Mouse (Mus musculus) left cerebral cortex, postnatal 36 days (tissue): ENCODE results near the gene Kng2. TPM values are rescaled to one million over a fixed set of nuclear protein-coding genes. Genes with fewer than 3 reads are reported as not detected.
A peak's percentile ranks its signal among the peaks of the same experiment; 100 is the strongest.
"Not testable (repeated sequence)": the region's sequence is repeated elsewhere in the genome, so short reads cannot be mapped to it uniquely, and the experiment has no call there.

Source experiments
- DNase-seq, 2 experiments: peaks; one replicate each; pipeline ENCODE4 v3.0.0; 2021 to 2022; ENCODE audit warnings: low spot score in 2 of 2, mixed read lengths in 1 of 2
- intact Hi-C: fragments of 180-260 bp; cut with DNase I; formaldehyde crosslinking; loops from one replicate; pipeline ENCODE4 v1.15.1; 2025
- total RNA-seq, 2 experiments: library from RNA; stranded (reverse); gene quantifications; 2 replicates each; pipeline ENCODE4 v1.2.3; 2021

Kng2 gene
- not detected for total RNA-seq

DNA sequence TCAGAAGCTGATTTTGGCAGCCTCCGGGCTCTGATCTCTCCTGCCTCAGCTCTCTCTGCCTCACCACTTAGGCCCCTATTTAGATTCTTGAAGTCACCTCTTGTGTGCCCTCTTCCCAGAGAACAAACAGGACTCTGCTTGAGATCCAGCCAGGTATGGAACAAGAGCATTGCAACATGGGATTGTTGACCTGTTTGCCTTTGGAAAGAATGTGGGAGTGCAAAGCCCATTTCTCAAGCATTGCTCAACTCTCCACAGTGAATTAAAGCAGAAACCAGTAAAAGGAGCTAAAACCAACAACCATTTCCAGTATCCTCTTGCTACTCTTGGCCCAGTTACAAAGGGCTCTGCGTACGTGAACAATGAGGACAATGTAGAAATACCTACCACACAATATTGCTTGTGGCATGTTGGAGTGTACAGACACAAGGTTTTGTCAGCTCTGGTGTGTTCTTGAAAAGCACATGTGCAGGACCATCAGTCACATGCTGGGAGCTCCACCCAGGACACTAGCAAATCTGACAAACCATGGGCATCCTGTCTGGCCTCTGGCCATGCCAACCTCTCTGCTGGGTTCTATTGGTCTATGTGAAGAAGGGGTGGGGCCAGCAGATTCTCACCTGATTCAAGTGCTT is at the start of gene Kng2:
Gene Kng2, minus strand, starts transcription at position 517 of the 635 bp plus-strand sequence.
- DNase-seq, intact Hi-C loops: not testable (repeated sequence)

DNA sequence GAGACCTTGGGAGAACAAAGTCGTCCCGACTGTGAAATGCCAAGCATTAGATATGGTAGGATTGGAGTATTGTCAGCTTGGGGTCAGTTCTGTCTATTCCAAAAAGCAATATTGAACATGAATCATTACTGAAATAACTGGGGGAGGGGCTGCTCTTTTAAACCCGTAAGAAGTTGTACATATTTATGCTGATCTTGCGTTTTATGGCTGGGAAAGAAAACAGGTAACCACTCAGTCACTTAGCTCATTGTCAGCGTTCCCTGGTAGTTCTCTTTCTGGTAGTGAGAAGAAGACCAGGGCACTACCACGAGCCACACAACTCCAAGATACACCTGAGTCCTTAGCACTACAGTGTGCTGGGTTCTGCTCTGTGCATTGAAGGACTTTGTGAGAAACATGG is 48.2 kb upstream of the Kng2 start:
- intact Hi-C loops, DNase-seq: not testable (repeated sequence)

DNA sequence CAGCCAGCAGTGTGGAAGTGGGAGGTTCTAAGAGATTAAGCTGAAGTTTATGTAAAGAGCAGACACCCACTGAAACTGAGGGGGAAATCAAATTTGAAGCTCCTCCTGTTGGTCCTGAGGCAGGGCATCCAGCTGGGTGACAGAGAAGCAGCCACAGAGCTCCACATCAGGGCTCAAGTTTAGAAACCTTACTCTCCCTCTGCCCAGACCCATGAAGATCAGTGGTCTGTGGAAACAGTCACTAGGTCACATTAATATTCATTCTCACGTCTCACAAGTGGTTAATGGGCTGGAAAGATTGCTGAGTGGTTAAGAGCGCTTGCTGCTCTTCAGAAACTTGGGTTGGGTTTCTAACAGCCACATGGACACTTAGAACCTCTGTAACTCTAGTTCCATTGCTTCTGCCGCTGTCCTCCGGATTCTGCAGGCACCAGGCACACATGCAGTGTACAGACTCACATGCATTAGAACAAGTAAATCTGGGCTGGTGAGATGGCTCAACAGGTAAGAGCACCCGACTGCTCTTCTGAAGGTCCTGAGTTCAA is 31.6 kb upstream of the Kng2 start:
- intact Hi-C loops, DNase-seq: not testable (repeated sequence)

DNA sequence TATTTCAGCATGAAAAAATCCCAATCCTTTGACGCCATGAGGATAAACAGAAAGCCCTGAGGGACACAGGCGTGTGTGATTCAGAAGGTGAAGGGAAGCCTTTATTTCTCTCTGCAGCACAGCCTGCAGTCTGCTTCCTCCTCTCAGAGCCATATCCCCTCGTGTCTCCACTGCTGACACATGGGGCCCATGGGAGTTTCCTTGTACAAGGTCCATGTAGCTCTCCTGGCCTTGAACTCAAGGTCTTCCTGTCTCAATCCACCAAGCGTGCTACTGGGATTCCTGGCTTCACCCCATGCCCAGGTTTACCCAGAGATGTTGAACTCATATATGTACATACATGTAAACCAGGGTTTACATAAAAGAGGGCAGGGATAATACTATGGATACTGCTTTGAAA is 30.3 kb upstream of the Kng2 start:
- not testable (repeated sequence) for DNase-seq
- intact Hi-C loops, result loop anchor here (2.0 kb wide), 1 partner anchor 33 kb away; no protein-coding TSS in a partner anchor

DNA sequence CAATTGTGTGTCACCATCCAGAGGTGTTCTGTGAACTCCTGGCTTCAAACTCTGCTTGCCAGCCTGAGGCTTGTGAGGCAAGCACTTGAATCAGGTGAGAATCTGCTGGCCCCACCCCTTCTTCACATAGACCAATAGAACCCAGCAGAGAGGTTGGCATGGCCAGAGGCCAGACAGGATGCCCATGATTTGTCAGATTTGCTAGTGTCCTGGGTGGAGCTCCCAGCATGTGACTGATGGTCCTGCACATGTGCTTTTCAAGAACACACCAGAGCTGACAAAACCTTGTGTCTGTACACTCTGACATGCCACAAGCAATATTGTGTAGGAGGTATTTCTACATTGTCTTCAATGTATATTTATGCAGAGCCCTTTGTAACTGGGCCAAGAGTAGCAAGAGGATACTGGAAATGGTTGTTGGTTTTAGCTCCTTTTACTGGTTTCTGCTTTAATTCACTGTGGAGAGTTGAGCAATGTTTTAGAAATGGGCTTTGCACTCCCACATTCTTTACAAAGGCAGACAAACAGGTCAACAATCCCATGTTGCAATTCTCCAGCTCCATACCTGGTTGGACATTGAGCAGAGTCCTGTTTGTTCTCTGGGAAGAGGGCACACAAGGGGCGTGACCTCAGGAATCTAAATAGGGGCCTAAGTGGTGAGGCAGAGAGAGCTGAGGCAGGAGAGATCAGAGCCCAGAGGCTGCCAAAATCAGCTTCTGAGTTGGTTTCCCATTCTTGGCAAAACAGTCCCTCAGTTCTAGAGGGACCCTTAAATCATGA is 28.6 kb upstream of the Kng2 start, which contains the start of gene Kng1:
Gene Kng1, plus strand, starts transcription at position 198 of the 780 bp plus-strand sequence.
- intact Hi-C loops, result loop anchor here (2.0 kb wide), 1 partner anchor 31 kb away; no protein-coding TSS in a partner anchor
- DNase-seq, result not testable (repeated sequence)

DNA sequence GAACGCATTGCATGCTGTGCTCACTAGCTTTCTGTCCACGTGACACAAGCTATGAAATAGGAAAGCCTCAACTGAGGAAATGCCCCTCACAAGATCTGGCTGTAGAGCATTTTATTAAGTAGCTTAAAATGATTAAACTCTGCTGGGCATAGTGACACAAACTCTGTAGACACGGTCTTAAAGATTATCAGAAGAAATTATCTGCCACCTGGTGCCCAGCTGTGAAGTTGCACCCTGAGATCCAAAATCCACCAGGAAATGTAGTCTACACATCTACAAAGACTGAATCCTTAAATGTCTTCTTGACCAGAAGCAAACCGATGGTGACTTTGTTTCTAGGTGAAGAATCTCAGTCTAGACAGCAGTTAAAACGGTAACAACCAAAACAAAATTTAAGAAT is 17.0 kb upstream of the Kng2 start:
- intact Hi-C loops, result loop anchor here (1.0 kb wide), 1 partner anchor 170 kb away; no protein-coding TSS in a partner anchor

DNA sequence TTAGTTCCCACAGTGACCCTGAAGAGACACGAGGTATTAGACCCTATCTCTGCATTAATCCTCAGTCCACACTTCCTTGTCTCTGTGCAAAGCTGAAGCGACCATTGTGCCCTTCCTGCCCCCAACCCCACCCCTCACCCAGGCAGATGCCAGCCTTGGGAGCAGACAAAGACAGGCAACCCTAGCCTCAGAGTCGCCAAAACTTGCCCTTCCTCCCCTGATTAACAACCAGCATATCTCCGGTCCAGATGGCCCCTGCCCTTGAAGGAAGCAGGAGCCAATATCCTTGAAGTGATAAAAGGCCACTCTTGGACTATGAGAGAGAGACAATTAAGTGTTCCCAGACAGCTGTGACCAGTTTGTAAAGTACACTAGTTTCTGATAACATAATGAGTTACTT is 11.6 kb upstream of the Kng2 start:
- DNase-seq, result no peak
- intact Hi-C loops, result no loop called here

More for the DNA sequence above, 17.0 kb upstream of the Kng2 start:
- peak in 1 of 2 experiments; percentile 14 for DNase-seq

DNA sequence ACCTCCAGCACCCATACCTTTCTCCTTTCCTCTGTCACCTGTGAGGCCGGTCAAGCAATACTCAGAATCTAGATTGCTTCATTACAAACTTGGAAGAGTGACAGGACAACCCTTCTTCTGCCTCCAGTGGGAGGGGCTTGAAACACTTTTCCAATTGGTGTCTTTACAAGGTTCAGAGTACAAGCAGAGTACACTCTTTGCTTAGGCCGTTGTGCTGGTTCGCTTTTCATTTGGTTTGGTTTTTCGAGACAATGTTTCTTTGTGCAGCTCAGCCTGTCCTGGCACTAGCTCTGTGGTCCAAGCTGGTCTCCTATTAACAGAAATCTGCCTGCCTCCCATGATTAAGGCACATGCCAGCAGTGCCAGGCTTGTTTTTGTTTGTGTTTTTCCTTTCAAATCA is 10.0 kb upstream of the Kng2 start:
- no peak for DNase-seq
- intact Hi-C loops, result no loop called here

DNA sequence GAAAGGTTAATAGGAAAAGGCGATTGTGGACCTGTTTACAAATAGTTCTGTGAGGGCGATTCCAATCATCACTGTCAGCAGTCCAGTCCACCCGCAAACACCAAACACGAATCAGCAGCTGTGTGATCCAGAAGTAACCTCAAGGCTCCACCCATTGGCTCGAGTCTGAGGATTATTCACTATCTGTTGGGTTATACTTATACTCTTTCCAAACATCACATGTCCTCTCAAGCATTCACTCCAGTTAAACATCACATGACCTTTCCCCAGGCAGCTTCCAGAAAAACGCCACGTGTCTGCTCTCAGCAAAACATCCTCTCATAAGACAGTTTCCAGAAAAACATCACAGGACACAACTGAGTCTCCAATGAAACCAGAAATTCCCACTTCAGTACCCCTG is 8.5 kb upstream of the Kng2 start:
- DNase-seq, result no peak
- intact Hi-C loops, result no loop called here

DNA sequence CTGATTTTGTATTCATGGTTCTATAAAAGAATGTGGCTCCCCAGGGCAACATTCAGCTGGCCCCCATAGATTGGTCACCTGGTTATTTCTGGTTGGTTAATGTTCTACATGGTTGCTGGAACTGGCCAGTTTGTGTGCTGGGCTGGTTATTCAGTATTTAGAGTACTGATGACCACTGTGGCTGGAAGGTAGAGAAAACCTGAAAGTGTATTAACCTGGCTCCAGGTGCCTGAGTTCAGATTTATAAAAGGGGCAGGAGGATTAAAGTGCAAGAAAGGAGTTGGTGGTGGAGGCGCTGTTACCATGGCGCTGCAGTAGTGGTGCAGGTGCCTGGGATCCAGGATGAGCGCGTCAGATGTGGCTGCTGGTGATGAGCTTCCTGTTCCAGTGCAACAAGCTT is 4.4 kb upstream of the Kng2 start:
- no peak for DNase-seq
- intact Hi-C loops, result no loop called here

DNA sequence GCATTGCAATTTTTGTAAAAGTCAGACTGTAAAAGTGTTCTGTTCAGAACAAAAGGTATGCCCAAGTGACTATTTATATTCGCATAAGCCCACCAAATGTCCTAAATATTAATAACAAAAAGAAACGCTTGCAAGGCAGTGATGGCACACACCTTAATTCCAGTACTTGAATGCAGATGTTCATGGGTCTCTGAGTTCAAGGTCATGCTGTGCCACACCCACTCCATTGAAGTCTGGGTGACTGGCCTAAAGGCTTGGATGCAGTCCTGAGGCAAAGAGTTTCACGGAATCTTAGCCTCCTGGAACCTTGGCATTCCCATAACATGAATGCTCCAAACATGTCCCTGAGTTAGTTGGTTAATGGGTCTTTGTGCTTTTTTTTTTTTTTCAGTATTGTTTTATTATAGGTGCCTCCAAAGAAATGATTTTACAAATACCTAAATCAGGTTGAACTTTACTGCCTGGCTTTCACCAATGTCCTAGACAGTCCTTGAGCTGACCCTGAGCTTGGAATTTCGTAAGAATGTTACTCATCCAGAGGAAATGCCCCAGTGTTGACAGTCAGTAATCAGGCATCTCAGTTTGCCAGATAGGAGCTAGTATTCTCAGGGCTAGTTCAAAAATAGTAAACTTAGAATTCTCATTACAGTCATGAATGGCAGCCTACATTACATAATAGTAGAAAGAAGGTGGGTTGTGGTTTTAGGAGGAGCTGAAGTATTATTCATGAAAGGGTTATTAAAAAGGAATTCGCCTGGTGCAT is 1.6 kb upstream of the Kng2 start:
- intact Hi-C loops, result no loop called here
- no peak for DNase-seq

DNA sequence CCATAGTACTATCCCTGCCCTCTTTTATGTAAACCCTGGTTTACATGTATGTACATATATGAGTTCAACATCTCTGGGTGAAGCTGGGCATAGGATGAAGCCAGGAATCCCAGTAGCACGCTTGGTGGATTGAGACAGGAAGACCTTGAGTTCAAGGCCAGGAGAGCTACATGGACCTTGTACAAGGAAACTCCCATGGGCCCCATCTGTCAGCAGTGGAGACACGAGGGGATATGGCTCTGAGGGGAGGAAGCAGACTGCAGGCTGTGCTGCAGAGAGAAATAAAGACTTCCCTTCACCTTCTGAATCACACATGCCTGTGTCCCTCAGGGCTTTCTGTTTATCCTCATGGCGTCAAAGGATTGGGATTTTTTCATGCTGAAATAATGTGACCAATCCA is 1.9 kb downstream of the Kng2 start:
- not testable (repeated sequence) for DNase-seq
- intact Hi-C loops, result loop anchor here (2.0 kb wide), 1 partner anchor 31 kb away; no protein-coding TSS in a partner anchor

DNA sequence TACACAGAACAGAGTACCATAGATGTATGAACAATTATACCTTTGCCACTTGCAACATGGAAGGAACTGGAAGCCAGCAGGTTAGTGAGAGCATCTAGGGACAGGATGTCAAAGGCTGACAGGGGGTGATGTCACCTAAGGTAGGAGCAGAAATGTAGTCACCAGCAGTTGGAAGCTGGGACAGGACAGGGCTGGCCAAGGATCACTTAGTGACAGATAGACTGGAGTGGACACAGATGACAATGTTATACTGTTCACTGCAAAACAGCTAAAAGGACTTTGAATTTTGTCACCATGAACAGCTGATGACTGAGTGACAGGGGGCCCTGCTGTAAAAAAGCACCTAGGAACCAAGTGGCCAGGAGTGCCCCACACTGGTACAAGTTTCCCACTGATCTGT is 2.7 kb downstream of the Kng2 start:
- intact Hi-C loops, result loop anchor here (2.0 kb wide), 1 partner anchor 32 kb away; no protein-coding TSS in a partner anchor
- DNase-seq, result no peak

DNA sequence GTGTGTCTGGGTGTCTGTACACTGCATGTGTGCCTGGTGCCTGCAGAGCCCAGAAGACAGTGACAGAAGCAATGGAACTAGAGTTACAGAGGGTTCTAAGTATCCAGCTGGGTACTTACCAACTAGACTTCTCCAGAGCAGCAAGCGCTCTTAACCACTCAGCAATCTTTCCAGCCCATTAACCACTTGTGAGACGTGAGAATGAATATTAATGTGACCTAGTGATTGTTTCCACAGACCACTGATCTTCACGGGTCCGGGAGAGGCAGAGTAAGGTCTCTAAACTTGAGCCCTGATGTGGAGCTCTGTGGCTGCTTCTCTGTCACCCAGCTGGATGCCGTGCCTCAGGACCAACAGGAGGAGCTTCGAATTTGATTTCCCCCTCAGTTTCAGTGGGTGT is 4.2 kb downstream of the Kng2 start:
- DNase-seq, result no peak
- intact Hi-C loops, result no loop called here

DNA sequence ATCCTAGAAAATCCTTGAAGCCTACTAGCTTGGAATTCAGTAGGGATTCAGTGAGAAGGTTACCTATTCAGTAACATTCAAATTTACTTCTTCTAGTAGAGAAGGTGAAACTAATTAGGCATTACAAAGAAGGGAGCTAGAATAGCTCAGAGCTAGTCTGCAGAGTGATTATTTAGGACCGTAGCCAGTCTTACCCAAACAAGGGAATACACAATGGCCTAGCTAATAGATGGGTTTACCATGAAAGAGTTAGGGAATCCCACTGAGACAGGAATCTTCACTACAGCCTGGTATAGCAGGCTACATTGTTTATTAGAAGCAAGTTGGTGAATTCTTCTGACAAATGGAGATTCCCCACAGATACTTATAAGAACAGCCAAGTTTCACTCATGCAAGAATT is 8.7 kb downstream of the Kng2 start:
- intact Hi-C loops, DNase-seq: not testable (repeated sequence)

DNA sequence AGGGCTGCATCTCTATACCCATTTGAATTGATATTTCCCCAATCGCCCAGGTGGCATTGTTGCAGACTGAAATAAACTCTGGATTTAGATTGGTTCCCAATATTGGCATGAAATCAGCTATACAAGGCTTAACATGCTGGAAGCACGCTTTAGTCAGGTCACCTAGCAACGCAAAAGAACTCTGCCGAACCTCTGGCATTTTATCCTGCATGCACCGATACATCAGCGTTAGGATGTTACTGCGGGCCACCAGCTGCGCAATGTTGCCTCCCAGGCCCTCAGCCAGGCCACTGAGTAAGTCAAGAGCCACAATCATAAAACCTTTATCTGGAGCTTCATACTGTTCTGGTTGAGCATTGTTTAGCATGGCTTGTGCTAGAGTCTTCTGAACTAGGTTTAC is 14.6 kb downstream of the Kng2 start:
- DNase-seq, intact Hi-C loops: not testable (repeated sequence)

DNA sequence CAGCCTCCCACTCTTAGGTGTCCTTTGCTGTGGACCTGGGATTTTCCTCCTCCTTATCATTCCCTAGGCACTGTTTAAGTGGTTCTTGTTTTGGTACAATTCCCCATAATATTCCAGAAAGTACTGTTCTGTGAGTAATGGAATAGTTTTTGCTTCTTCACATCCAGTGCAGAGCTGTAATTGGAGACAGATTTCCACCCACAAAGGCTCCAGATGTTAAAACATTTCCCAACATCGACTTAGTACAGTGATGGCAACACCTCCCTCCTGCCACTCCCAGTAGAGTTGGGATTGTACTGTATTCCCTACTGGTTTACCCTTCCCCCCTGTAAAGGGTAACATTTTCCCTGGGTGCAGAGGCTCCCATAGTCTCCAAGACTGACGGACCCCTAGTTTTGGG is 15.5 kb downstream of the Kng2 start:
- intact Hi-C loops, DNase-seq: not testable (repeated sequence)

DNA sequence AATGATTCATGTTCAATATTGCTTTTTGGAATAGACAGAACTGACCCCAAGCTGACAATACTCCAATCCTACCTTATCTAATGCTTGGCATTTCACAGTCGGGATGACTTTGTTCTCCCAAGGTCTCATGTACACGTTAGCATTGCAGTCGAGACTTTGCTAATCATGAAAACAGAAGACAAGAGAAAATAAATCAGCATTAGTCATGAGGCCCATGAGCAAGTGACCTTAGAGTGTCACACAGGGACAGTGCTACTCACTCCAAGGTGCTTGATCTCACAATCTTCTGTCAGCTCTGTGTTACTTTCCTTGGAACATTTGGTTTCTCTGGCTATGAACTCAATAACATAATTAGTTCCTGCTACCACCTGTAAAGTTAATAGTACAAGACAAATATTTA is 32.3 kb downstream of the Kng2 start:
- intact Hi-C loops, DNase-seq: not testable (repeated sequence)

DNA sequence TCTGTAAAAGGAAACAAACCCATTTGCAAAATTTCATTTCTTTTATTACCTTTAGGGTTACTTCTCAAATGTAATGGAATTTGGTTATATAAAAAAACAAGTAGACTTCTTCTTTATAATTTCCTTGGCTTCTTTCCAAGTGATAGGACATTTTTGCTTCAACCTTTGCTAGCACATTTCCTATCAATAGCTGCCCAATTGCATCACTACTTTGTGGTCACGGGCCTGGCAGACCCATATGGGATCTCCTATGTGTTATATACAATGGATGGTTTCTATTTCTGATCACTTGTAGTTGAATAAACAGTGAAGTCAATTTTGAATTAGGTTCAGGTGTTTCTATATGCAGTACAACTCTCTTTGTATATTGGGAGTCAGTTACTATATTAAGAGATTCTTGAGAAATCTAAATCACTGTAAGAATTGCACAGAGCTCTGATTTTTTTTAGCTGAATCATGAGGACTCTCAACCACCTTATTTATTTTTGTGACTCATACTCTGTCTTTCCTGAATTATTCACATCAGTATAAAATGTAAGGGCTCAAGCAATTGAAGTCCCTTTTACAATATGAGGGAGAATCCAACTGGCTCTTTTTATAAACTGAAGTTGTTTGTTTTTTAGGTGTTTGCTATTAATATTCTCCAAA is 61.8 kb downstream of the Kng2 start:
- intact Hi-C loops, result no loop called here
- DNase-seq, result no peak
